Mouse (Mus musculus) heart, embryonic 14.5 days (tissue): ENCODE results near the gene Lhx3. TPM values are rescaled to one million over a fixed set of nuclear protein-coding genes. Genes with fewer than 3 reads are reported as not detected.

Source experiments
- ATAC-seq: fragments of 200-750 bp; cut with Nextera tagmentation; 2 replicates; pipeline ENCODE4 v1.8.0; 2017; ENCODE audit warnings: low read depth, moderate TSS enrichment; ENCODE audit not compliant: insufficient number of reproducible peaks, insufficient read depth, low FRiP score
- H3K27ac ChIP-seq, 2 experiments: fragments of 200-500 bp in 1 of 2; fragments of 300-500 bp in 1 of 2; sonication (generic) in 1 of 2; replicated peaks in 1 of 2; 2 replicates each; pipeline ENCODE4 v1.5.1; 2012 to 2014; ENCODE audit warnings: low read depth in 2 of 2, low read length in 2 of 2, control low read depth in 1 of 2, mild to moderate bottlenecking in 1 of 2, mixed read lengths in 1 of 2; ENCODE audit not compliant: control insufficient read depth in 1 of 2, insufficient read depth in 1 of 2
- H3K27me3 ChIP-seq: fragments of 300-500 bp; sonication (generic); 2 replicates; pipeline ENCODE4 v1.6.1; 2014; ENCODE audit warnings: mild to moderate bottlenecking, low read length, control low read depth; ENCODE audit not compliant: control insufficient read depth, insufficient read depth
- H3K36me3 ChIP-seq: fragments of 300-500 bp; sonication (generic); 2 replicates; pipeline ENCODE4 v1.6.1; 2014; ENCODE audit warnings: mild to moderate bottlenecking, control low read depth, low read length, mixed read lengths; ENCODE audit not compliant: control insufficient read depth, insufficient read depth
- H3K4me1 ChIP-seq, 2 experiments: fragments of 200-500 bp in 1 of 2; fragments of 300-500 bp in 1 of 2; sonication (generic) in 1 of 2; 2 replicates each; pipeline ENCODE4 v1.6.1; 2012 to 2014; ENCODE audit warnings: low read length in 2 of 2, control low read depth in 1 of 2, mixed read lengths in 1 of 2; ENCODE audit not compliant: control insufficient read depth in 2 of 2, insufficient read depth in 2 of 2
- H3K4me2 ChIP-seq: fragments of 300-500 bp; sonication (generic); 2 replicates; pipeline ENCODE4 v1.6.1; 2014; ENCODE audit warnings: mild to moderate bottlenecking, low read length
- H3K4me3 ChIP-seq, 2 experiments: fragments of 200-500 bp in 1 of 2; fragments of 300-500 bp in 1 of 2; sonication (generic) in 1 of 2; 2 replicates each; pipeline ENCODE4 v1.5.1; 2012 to 2014; ENCODE audit warnings: low read length in 2 of 2, mild to moderate bottlenecking in 2 of 2, control low read depth in 1 of 2, low read depth in 1 of 2, moderate library complexity in 1 of 2; ENCODE audit not compliant: control insufficient read depth in 1 of 2, insufficient read depth in 1 of 2
- H3K9ac ChIP-seq: fragments of 300-500 bp; sonication (generic); 2 replicates; pipeline ENCODE4 v1.6.1; 2014; ENCODE audit warnings: mild to moderate bottlenecking, low read length
- H3K9me3 ChIP-seq: fragments of 300-500 bp; sonication (generic); 2 replicates; pipeline ENCODE4 v1.6.1; 2016; ENCODE audit warnings: low read length, control low read depth; ENCODE audit not compliant: control insufficient read depth
- WGBS: fragments of 180-500 bp; shearing (Covaris S2); extraction: QIAGEN DNeasy Blood & Tissue Kit; methylation state at CpG from one replicate; pipeline ENCODE4 v1.1.7; 2014; 5-methylcytosine and 5-hydroxymethylcytosine counted together
- polyA plus RNA-seq: library from polyadenylated mRNA; unstranded; fragments of >200 nt; fragmentation: Nextera tagmentation; extraction: Ambion mirVana; gene quantifications from 2 replicates; pipeline ENCODE4 v1.2.1, GENCODE M21; 2014

Gene Lhx3
- polyA plus RNA-seq, 1 experiment from 2014 or later = not detected

- H3K27me3 ChIP-seq = peaks cover 100% of the 10 kb centered on the region
- no peak overlapping the region for H3K4me2 ChIP-seq
- peak overlapping the region in 1 of 2 experiments; percentile 11; a peak in 1 of 4 replicates for H3K4me3 ChIP-seq
- no peak for ATAC-seq
- H3K4me1 ChIP-seq = peaks cover 8 to 14% of the 10 kb centered on the region in 2 experiments
- H3K9me3 ChIP-seq = no peaks in the 10 kb centered on the region
- H3K36me3 ChIP-seq = no peaks in the 10 kb centered on the region
- H3K27ac ChIP-seq = no peak overlapping the region
- under 1% methylated on average over 75 of the region's 77 CpGs for WGBS
- no peak overlapping the region for H3K9ac ChIP-seq
These were observed 5.9 kb downstream of the Lhx3 start for GRCm38 (mm10) chr2:26201926-26202848.

- H3K27me3 ChIP-seq = peaks cover 97% of the 10 kb centered on the region
- H3K9me3 ChIP-seq = no peaks in the 10 kb centered on the region
- no peak overlapping the region for H3K9ac ChIP-seq
- H3K27ac ChIP-seq = no peak overlapping the region
- peaks cover 8 to 14% of the 10 kb centered on the region in 2 experiments for H3K4me1 ChIP-seq
- peak overlapping the region; percentile 49 for H3K4me2 ChIP-seq
- H3K36me3 ChIP-seq = no peaks in the 10 kb centered on the region
- ATAC-seq = no peak
- 0% methylated on average over 10 of the region's 10 CpGs for WGBS
- peak overlapping the region in 1 of 2 experiments; percentile 24; a peak in 2 of 4 replicates for H3K4me3 ChIP-seq
These were observed 9.6 kb downstream of the Lhx3 start for GRCm38 (mm10) chr2:26198488-26198887.

- H3K4me3 ChIP-seq = no peak overlapping the region
- H3K9ac ChIP-seq = no peak overlapping the region
- no peaks in the 10 kb centered on the region for H3K36me3 ChIP-seq
- H3K27me3 ChIP-seq = peaks cover 90% of the 10 kb centered on the region
- H3K4me1 ChIP-seq = peaks cover 8 to 11% of the 10 kb centered on the region in 2 experiments
- no peaks in the 10 kb centered on the region for H3K9me3 ChIP-seq
- ATAC-seq = no peak
- WGBS = 37% methylated on average over 7 of the region's 7 CpGs
- no peak overlapping the region for H3K27ac ChIP-seq
- no peak overlapping the region for H3K4me2 ChIP-seq
These were observed 13.3 kb downstream of the Lhx3 start for GRCm38 (mm10) chr2:26194552-26195339.

GRCm38 (mm10) chr2:26188517-26188916, 19.6 kb downstream of the Lhx3 start:
- no peak for ATAC-seq
- H3K4me3 ChIP-seq = no peak overlapping the region
- H3K4me2 ChIP-seq = no peak overlapping the region
- no peaks in the 10 kb centered on the region for H3K9me3 ChIP-seq
- H3K27ac ChIP-seq = no peak overlapping the region
- H3K36me3 ChIP-seq = no peaks in the 10 kb centered on the region
- H3K27me3 ChIP-seq = peaks cover 58% of the 10 kb centered on the region
- H3K4me1 ChIP-seq = no peaks in the 10 kb centered on the region; a peak in 1 of 4 replicates
- 55% methylated on average over 5 of the region's 5 CpGs for WGBS
- H3K9ac ChIP-seq = no peak overlapping the region

- Histone ChIP-seq H3K4me3 (no peak overlapping the region), H3K9ac (no peak overlapping the region), H3K4me1 (no peaks in the 10 kb centered on the region; a peak in 1 of 4 replicates), H3K27ac (no peak overlapping the region), H3K4me2 (no peak overlapping the region), H3K36me3 (no peaks in the 10 kb centered on the region), H3K27me3 (peaks cover 37% of the 10 kb centered on the region), H3K9me3 (no peaks in the 10 kb centered on the region)
- ATAC-seq = no peak
- WGBS = 46% methylated on average over 3 of the region's 3 CpGs
These were observed 23.7 kb downstream of the Lhx3 start for GRCm38 (mm10) chr2:26184352-26184751.

- WGBS = 8% methylated on average over 6 of the region's 6 CpGs
- H3K27me3 ChIP-seq = peaks cover 32% of the 10 kb centered on the region
These were observed 25.4 kb downstream of the Lhx3 start for GRCm38 (mm10) chr2:26182646-26183045.

GRCm38 (mm10) chr2:26177189-26177588, 30.9 kb downstream of the Lhx3 start:
- no peak for ATAC-seq
- no peaks in the 10 kb centered on the region for H3K9me3 ChIP-seq
- H3K27ac ChIP-seq = no peak overlapping the region
- H3K36me3 ChIP-seq = no peaks in the 10 kb centered on the region
- H3K9ac ChIP-seq = no peak overlapping the region
- peaks cover 5% of the 10 kb centered on the region; the same call in 1 of the 2 replicates for H3K27me3 ChIP-seq
- H3K4me1 ChIP-seq = peaks cover 0 to 7% of the 10 kb centered on the region in 2 experiments; a peak in 1 of 4 replicates
- H3K4me2 ChIP-seq = no peak overlapping the region
- H3K4me3 ChIP-seq = no peak overlapping the region
- 27% methylated on average over 2 of the region's 2 CpGs for WGBS

More at GRCm38 (mm10) chr2:26182646-26183045, 25.4 kb downstream of the Lhx3 start:
- H3K36me3 ChIP-seq = no peaks in the 10 kb centered on the region
- no peak for ATAC-seq
- H3K4me1 ChIP-seq = no peaks in the 10 kb centered on the region
- no peak overlapping the region for H3K9ac ChIP-seq
- no peak overlapping the region for H3K27ac ChIP-seq
- H3K4me3 ChIP-seq = no peak overlapping the region
- no peak overlapping the region for H3K4me2 ChIP-seq
- H3K9me3 ChIP-seq = no peaks in the 10 kb centered on the region
